Mouse (Mus musculus): ENCODE measurements around the gene Olfr325. TPM values are rescaled to one million over a fixed set of nuclear protein-coding genes. Genes with fewer than 3 reads are reported as not detected.

Olfr325 gene
- total and polyA plus RNA-seq, 3 experiments, result not detected

DNA sequence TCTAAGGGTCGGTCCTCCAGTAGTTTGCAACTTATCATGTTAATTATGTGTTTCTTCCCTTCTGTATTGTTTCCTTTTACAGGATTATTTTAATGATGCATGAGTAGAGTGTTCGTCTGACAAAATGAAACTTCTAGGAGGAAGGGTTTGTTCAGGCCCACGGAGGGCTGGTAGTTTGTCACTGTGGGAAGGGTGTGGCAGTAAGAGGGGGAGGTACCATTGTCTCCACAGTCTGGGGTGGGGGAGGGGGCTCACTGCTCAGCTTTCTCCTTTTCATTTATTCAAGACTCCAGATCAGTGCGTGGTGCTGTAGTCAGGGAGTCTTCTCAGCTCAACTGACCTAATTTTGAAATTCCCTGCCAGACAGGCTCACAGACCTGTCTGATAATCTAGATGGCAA is 48.6 kb downstream of the Olfr325 start:
- Histone ChIP-seq H3K27me3 (replicated peaks) (peaks cover 94% of the 10 kb centered on the region), H3K79me2 (replicated peaks; ENCODE audit: control insufficient read depth, extremely low read depth, insufficient read depth, poor library complexity, severe bottlenecking) (no peaks in the 10 kb centered on the region), H3K4me1 (ENCODE audit: control insufficient read depth in 1 of 2, insufficient read depth in 2 of 2) (no peaks in the 10 kb centered on the region), H3K9me3 (replicated peaks; ENCODE audit: low read length) (no peaks in the 10 kb centered on the region), H3K4me2 (ENCODE audit: insufficient read depth, low read depth, poor library complexity, severe bottlenecking) (no peak overlapping the region), H3K4me3 (replicated peaks in 1 of 3; ENCODE audit: low read depth in 2 of 3, low read length in 2 of 3, poor library complexity in 1 of 3) (no peak overlapping the region), H3K36me3 (replicated peaks in 1 of 2; ENCODE audit: control insufficient read depth in 1 of 2, insufficient read depth in 1 of 2, low read length in 1 of 2) (no peaks in the 10 kb centered on the region), H3K9ac (ENCODE audit: insufficient read depth, low read depth) (no peak overlapping the region), H3K27ac (ENCODE audit: insufficient read depth, low read depth) (no peak overlapping the region)
- dilution Hi-C loops (cut with MboI; ENCODE audit: extremely low pct_ligation_motif_present, extremely low pct_unique_long_range_greater_than_20kb, low sequenced_read_pairs), result no loop called here
- no peak for DNase-seq (ENCODE audit: extremely low read depth)
- in situ Hi-C loops (cut with MboI; ENCODE audit: low pct_ligation_motif_present, low pct_unique_long_range_greater_than_20kb, low sequenced_read_pairs), result loop anchor here (25.0 kb wide), 1 partner anchor 689 kb away; no protein-coding TSS in a partner anchor
- TF ChIP-seq POLR2A (IDR thresholded peaks at IDR 0.05; ENCODE audit: low read depth, low read length) (no peak), ZC3H11A (IDR thresholded peaks at IDR 0.05; ENCODE audit: low read depth, low read length) (no peak), ZKSCAN1 (IDR thresholded peaks at IDR 0.05; ENCODE audit: borderline replicate concordance, low read depth, low read length) (no peak), NELFE (IDR thresholded peaks at IDR 0.05; ENCODE audit: low read depth, low read length) (no peak)

DNA sequence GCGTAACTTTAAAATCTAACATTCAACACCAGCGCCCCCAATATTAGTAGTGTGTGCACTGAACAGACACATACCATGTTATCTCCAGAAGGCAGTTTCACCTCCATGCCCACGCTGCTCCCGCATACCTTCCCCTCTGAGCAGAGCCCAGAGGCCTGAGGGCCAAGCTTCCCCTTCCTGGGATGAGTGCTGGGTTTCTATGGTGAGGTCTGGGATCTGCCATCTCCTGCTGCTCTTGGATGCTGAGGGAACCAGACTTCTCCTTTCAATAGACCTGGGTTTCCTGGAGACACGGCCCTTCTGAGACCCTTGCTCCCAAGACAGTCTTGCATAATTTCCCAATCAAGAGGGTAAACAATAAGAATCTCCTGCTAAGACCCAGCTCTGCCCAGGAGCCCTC is 52.9 kb downstream of the Olfr325 start, which contains the start of gene Olfr323:
Olfr323 (minus strand) TSS at position 101 of the 400 bp plus-strand sequence.
- no peaks in the 10 kb centered on the region for H3K36me3 ChIP-seq (replicated peaks in 1 of 2; ENCODE audit: control insufficient read depth in 1 of 2, insufficient read depth in 1 of 2, low read length in 1 of 2)
- H3K4me3 ChIP-seq (replicated peaks in 1 of 3; ENCODE audit: low read depth in 2 of 3, low read length in 2 of 3, poor library complexity in 1 of 3), result no peak within 1 kb of the TSS
- H3K79me2 ChIP-seq (replicated peaks; ENCODE audit: control insufficient read depth, extremely low read depth, insufficient read depth, poor library complexity, severe bottlenecking), result no peaks in the 10 kb centered on the region
- H3K9me3 ChIP-seq (replicated peaks; ENCODE audit: low read length), result no peaks in the 10 kb centered on the region
- DNase-seq (ENCODE audit: extremely low read depth), result no peak
- H3K27me3 ChIP-seq (replicated peaks), result peaks cover 90% of the 10 kb centered on the region
- H3K4me2 ChIP-seq (ENCODE audit: insufficient read depth, low read depth, poor library complexity, severe bottlenecking), result no peak within 1 kb of the TSS
- dilution Hi-C loops (cut with MboI; ENCODE audit: extremely low pct_ligation_motif_present, extremely low pct_unique_long_range_greater_than_20kb, low sequenced_read_pairs), result no loop called here
- in situ Hi-C loops (cut with MboI; ENCODE audit: low pct_ligation_motif_present, low pct_unique_long_range_greater_than_20kb, low sequenced_read_pairs), result loop anchor here (25.0 kb wide), 1 partner anchor 693 kb away; no protein-coding TSS in a partner anchor
- TF ChIP-seq CTCF (conservative IDR thresholded peaks at IDR 0.05 in 1 of 2, IDR thresholded peaks at IDR 0.05 in 1 of 2; ENCODE audit: low read depth in 2 of 2, low read length in 2 of 2) (no peak), MYC (IDR thresholded peaks at IDR 0.05; ENCODE audit: low read depth, low read length) (no peak), RCOR1 (conservative IDR thresholded peaks at IDR 0.05; ENCODE audit: low read depth, low read length) (no peak), UBTF (IDR thresholded peaks at IDR 0.05; ENCODE audit: low read depth, low read length) (no peak), USF2 (conservative IDR thresholded peaks at IDR 0.05; ENCODE audit: low read depth, low read length) (no peak), POLR2A (IDR thresholded peaks at IDR 0.05; ENCODE audit: low read depth, low read length) (no peak), NRF1 (IDR thresholded peaks at IDR 0.05; ENCODE audit: low read depth, low read length) (no peak), MXI1 (IDR thresholded peaks at IDR 0.05; ENCODE audit: low read depth, low read length) (no peak), ELF1 (IDR thresholded peaks at IDR 0.05; ENCODE audit: low read depth, low read length) (no peak), ZNF384 (IDR thresholded peaks at IDR 0.05; ENCODE audit: low read depth, low read length) (no peak), ZC3H11A (IDR thresholded peaks at IDR 0.05; ENCODE audit: low read depth, low read length) (no peak), JUND (conservative IDR thresholded peaks at IDR 0.05; ENCODE audit: low read depth, low read length) (no peak), HCFC1 (IDR thresholded peaks at IDR 0.05; ENCODE audit: low read depth, low read length) (no peak)
- no peak within 1 kb of the TSS for H3K9ac ChIP-seq (ENCODE audit: insufficient read depth, low read depth)
- H3K4me1 ChIP-seq (ENCODE audit: control insufficient read depth in 1 of 2, insufficient read depth in 2 of 2), result no peaks in the 10 kb centered on the region
- H3K27ac ChIP-seq (ENCODE audit: insufficient read depth, low read depth), result no peak within 1 kb of the TSS

Other genes starting within 250 kb of the Olfr325 start
Only the 20 nearest of the 27 such genes appear.
- not detected in 2 replicates for gene 1810065E05Rik, start 156.6 kb upstream of the Olfr325 start, total RNA-seq (2012; rRNA removed)
- gene 1810065E05Rik, start 156.6 kb upstream of the Olfr325 start, total RNA-seq (2014; rRNA removed), result not detected in 2 replicates
- not detected in 2 replicates for gene 1810065E05Rik, start 156.6 kb upstream of the Olfr325 start, polyA plus RNA-seq (2012; ENCODE audit: insufficient read length, low read depth)
- not detected in 2 replicates for gene Gm12253, start 145.2 kb upstream of the Olfr325 start, total RNA-seq (2012; rRNA removed)
- gene Gm12253, start 145.2 kb upstream of the Olfr325 start, total RNA-seq (2014; rRNA removed), result not detected in 2 replicates
- not detected in 2 replicates for gene Gm12253, start 145.2 kb upstream of the Olfr325 start, polyA plus RNA-seq (2012; ENCODE audit: insufficient read length, low read depth)
- gene Lypd9, start 124.8 kb upstream of the Olfr325 start, total RNA-seq (2012; rRNA removed), result not detected in 2 replicates
- gene Lypd9, start 124.8 kb upstream of the Olfr325 start, total RNA-seq (2014; rRNA removed), result not detected in 2 replicates
- not detected in 2 replicates for gene Lypd9, start 124.8 kb upstream of the Olfr325 start, polyA plus RNA-seq (2012; ENCODE audit: insufficient read length, low read depth)
- not detected in 2 replicates for gene Olfr30, start 115.5 kb upstream of the Olfr325 start, total RNA-seq (2012; rRNA removed)
- not detected in 2 replicates for gene Olfr30, start 115.5 kb upstream of the Olfr325 start, total RNA-seq (2014; rRNA removed)
- gene Olfr30, start 115.5 kb upstream of the Olfr325 start, polyA plus RNA-seq (2012; ENCODE audit: insufficient read length, low read depth), result not detected in 2 replicates
- gene Olfr332, start 85.2 kb upstream of the Olfr325 start, total RNA-seq (2012; rRNA removed), result not detected in 2 replicates
- not detected in 2 replicates for gene Olfr332, start 85.2 kb upstream of the Olfr325 start, total RNA-seq (2014; rRNA removed)
- not detected in 2 replicates for gene Olfr332, start 85.2 kb upstream of the Olfr325 start, polyA plus RNA-seq (2012; ENCODE audit: insufficient read length, low read depth)
- gene Olfr331, start 75.2 kb upstream of the Olfr325 start, total RNA-seq (2012; rRNA removed), result not detected in 2 replicates
- gene Olfr331, start 75.2 kb upstream of the Olfr325 start, total RNA-seq (2014; rRNA removed), result not detected in 2 replicates
- not detected in 2 replicates for gene Olfr331, start 75.2 kb upstream of the Olfr325 start, polyA plus RNA-seq (2012; ENCODE audit: insufficient read length, low read depth)
- gene Olfr330, start 42.9 kb upstream of the Olfr325 start, total RNA-seq (2012; rRNA removed), result not detected in 2 replicates
- not detected in 2 replicates for gene Olfr330, start 42.9 kb upstream of the Olfr325 start, total RNA-seq (2014; rRNA removed)
- gene Olfr330, start 42.9 kb upstream of the Olfr325 start, polyA plus RNA-seq (2012; ENCODE audit: insufficient read length, low read depth), result not detected in 2 replicates
- not detected in 2 replicates for gene Olfr329-ps, start 31.3 kb upstream of the Olfr325 start, total RNA-seq (2012; rRNA removed)
- gene Olfr329-ps, start 31.3 kb upstream of the Olfr325 start, total RNA-seq (2014; rRNA removed), result not detected in 2 replicates
- not detected in 2 replicates for gene Olfr329-ps, start 31.3 kb upstream of the Olfr325 start, polyA plus RNA-seq (2012; ENCODE audit: insufficient read length, low read depth)
- not detected in 2 replicates for gene Olfr328, start 22.1 kb upstream of the Olfr325 start, total RNA-seq (2012; rRNA removed)
- not detected in 2 replicates for gene Olfr328, start 22.1 kb upstream of the Olfr325 start, total RNA-seq (2014; rRNA removed)
- not detected in 2 replicates for gene Olfr328, start 22.1 kb upstream of the Olfr325 start, polyA plus RNA-seq (2012; ENCODE audit: insufficient read length, low read depth)
- gene Olfr224, start 7.2 kb upstream of the Olfr325 start, total RNA-seq (2012; rRNA removed), result not detected in 2 replicates
- gene Olfr224, start 7.2 kb upstream of the Olfr325 start, total RNA-seq (2014; rRNA removed), result not detected in 2 replicates
- not detected in 2 replicates for gene Olfr224, start 7.2 kb upstream of the Olfr325 start, polyA plus RNA-seq (2012; ENCODE audit: insufficient read length, low read depth)
- gene Olfr324, start 17.4 kb downstream of the Olfr325 start, total RNA-seq (2012; rRNA removed), result not detected in 2 replicates
- gene Olfr324, start 17.4 kb downstream of the Olfr325 start, total RNA-seq (2014; rRNA removed), result not detected in 2 replicates
- not detected in 2 replicates for gene Olfr324, start 17.4 kb downstream of the Olfr325 start, polyA plus RNA-seq (2012; ENCODE audit: insufficient read length, low read depth)
- gene 2210407C18Rik, start 38.3 kb downstream of the Olfr325 start, total RNA-seq (2012; rRNA removed), result not detected in 2 replicates
- gene 2210407C18Rik, start 38.3 kb downstream of the Olfr325 start, total RNA-seq (2014; rRNA removed), result not detected in 2 replicates
- not detected in 2 replicates for gene 2210407C18Rik, start 38.3 kb downstream of the Olfr325 start, polyA plus RNA-seq (2012; ENCODE audit: insufficient read length, low read depth)
- gene Olfr323, start 52.8 kb downstream of the Olfr325 start, total RNA-seq (2012; rRNA removed), result not detected in 2 replicates
- not detected in 2 replicates for gene Olfr323, start 52.8 kb downstream of the Olfr325 start, total RNA-seq (2014; rRNA removed)
- not detected in 2 replicates for gene Olfr323, start 52.8 kb downstream of the Olfr325 start, polyA plus RNA-seq (2012; ENCODE audit: insufficient read length, low read depth)
- gene Trim58, start 62.7 kb downstream of the Olfr325 start, total RNA-seq (2012; rRNA removed), result not detected in 2 replicates
- gene Trim58, start 62.7 kb downstream of the Olfr325 start, total RNA-seq (2014; rRNA removed), result not detected in 2 replicates
- not detected in 2 replicates for gene Trim58, start 62.7 kb downstream of the Olfr325 start, polyA plus RNA-seq (2012; ENCODE audit: insufficient read length, low read depth)
- gene Olfr322, start 81.1 kb downstream of the Olfr325 start, total RNA-seq (2012; rRNA removed), result not detected in 2 replicates
- gene Olfr322, start 81.1 kb downstream of the Olfr325 start, total RNA-seq (2014; rRNA removed), result not detected in 2 replicates
- gene Olfr322, start 81.1 kb downstream of the Olfr325 start, polyA plus RNA-seq (2012; ENCODE audit: insufficient read length, low read depth), result not detected in 2 replicates
- not detected in 2 replicates for gene Olfr320, start 103.4 kb downstream of the Olfr325 start, total RNA-seq (2012; rRNA removed)
- not detected in 2 replicates for gene Olfr320, start 103.4 kb downstream of the Olfr325 start, total RNA-seq (2014; rRNA removed)
- not detected in 2 replicates for gene Olfr320, start 103.4 kb downstream of the Olfr325 start, polyA plus RNA-seq (2012; ENCODE audit: insufficient read length, low read depth)
- gene Olfr319, start 121.4 kb downstream of the Olfr325 start, total RNA-seq (2012; rRNA removed), result not detected in 2 replicates
- gene Olfr319, start 121.4 kb downstream of the Olfr325 start, total RNA-seq (2014; rRNA removed), result not detected in 2 replicates
- not detected in 2 replicates for gene Olfr319, start 121.4 kb downstream of the Olfr325 start, polyA plus RNA-seq (2012; ENCODE audit: insufficient read length, low read depth)
- gene Olfr318, start 146.3 kb downstream of the Olfr325 start, total RNA-seq (2012; rRNA removed), result not detected in 2 replicates
- gene Olfr318, start 146.3 kb downstream of the Olfr325 start, total RNA-seq (2014; rRNA removed), result not detected in 2 replicates
- not detected in 2 replicates for gene Olfr318, start 146.3 kb downstream of the Olfr325 start, polyA plus RNA-seq (2012; ENCODE audit: insufficient read length, low read depth)
- not detected in 2 replicates for gene Olfr317, start 161.5 kb downstream of the Olfr325 start, total RNA-seq (2012; rRNA removed)
- not detected in 2 replicates for gene Olfr317, start 161.5 kb downstream of the Olfr325 start, total RNA-seq (2014; rRNA removed)
- not detected in 2 replicates for gene Olfr317, start 161.5 kb downstream of the Olfr325 start, polyA plus RNA-seq (2012; ENCODE audit: insufficient read length, low read depth)
- gene Olfr316, start 175.0 kb downstream of the Olfr325 start, total RNA-seq (2012; rRNA removed), result not detected in 2 replicates
- not detected in 2 replicates for gene Olfr316, start 175.0 kb downstream of the Olfr325 start, total RNA-seq (2014; rRNA removed)
- gene Olfr316, start 175.0 kb downstream of the Olfr325 start, polyA plus RNA-seq (2012; ENCODE audit: insufficient read length, low read depth), result not detected in 2 replicates